Mouse (Mus musculus) embryo, embryonic 11.5 days (tissue): ENCODE results near the gene Ak5.
"Not testable (repeated sequence)": the region's sequence is repeated elsewhere in the genome, so short reads cannot be mapped to it uniquely, and the experiment has no call there.

Experiments used
- DNase-seq: peaks from one replicate; pipeline ENCODE4 v3.0.0-alpha.2; 2012; ENCODE audit warnings: low read depth, low spot score

Gene Ak5

GRCm38 (mm10) chr3:152477796-152478527 lies 190.2 kb downstream of the Ak5 start:
- peak; percentile 47 for DNase-seq

GRCm38 (mm10) chr3:152475894-152476293 lies 192.3 kb downstream of the Ak5 start:
- no peak for DNase-seq

- no peak for DNase-seq
Observed at GRCm38 (mm10) chr3:152475278-152475669, 192.9 kb downstream of the Ak5 start.

GRCm38 (mm10) chr3:152474582-152475277 lies 193.4 kb downstream of the Ak5 start:
- DNase-seq: peak; percentile 49

GRCm38 (mm10) chr3:152472676-152473075 lies 195.5 kb downstream of the Ak5 start:
- no peak for DNase-seq

GRCm38 (mm10) chr3:152470347-152470746 lies 197.8 kb downstream of the Ak5 start:
- DNase-seq: no peak

GRCm38 (mm10) chr3:152469423-152470200 lies 198.5 kb downstream of the Ak5 start:
- DNase-seq: no peak

GRCm38 (mm10) chr3:152468569-152469041 lies 199.6 kb downstream of the Ak5 start:
- no peak for DNase-seq

- no peak for DNase-seq
Observed at GRCm38 (mm10) chr3:152468032-152468431, 200.1 kb downstream of the Ak5 start.

GRCm38 (mm10) chr3:152467312-152467711 lies 200.8 kb downstream of the Ak5 start:
- no peak for DNase-seq

GRCm38 (mm10) chr3:152466849-152467248 lies 201.3 kb downstream of the Ak5 start:
- no peak for DNase-seq

- DNase-seq: no peak
Observed at GRCm38 (mm10) chr3:152465338-152465737, 202.8 kb downstream of the Ak5 start.

GRCm38 (mm10) chr3:152464462-152464861 lies 203.7 kb downstream of the Ak5 start:
- DNase-seq: no peak

- no peak for DNase-seq
Observed at GRCm38 (mm10) chr3:152462900-152463299, 205.3 kb downstream of the Ak5 start.

- no peak for DNase-seq
Observed at GRCm38 (mm10) chr3:152462038-152462547, 206.1 kb downstream of the Ak5 start.

- no peak for DNase-seq
Observed at GRCm38 (mm10) chr3:152460802-152461201, 207.4 kb downstream of the Ak5 start.

- DNase-seq: not testable (repeated sequence)
Observed at GRCm38 (mm10) chr3:152458875-152459274, 209.3 kb downstream of the Ak5 start.

- DNase-seq: no peak
Observed at GRCm38 (mm10) chr3:152457308-152458035, 210.7 kb downstream of the Ak5 start.

GRCm38 (mm10) chr3:152453163-152453562 lies 215.0 kb downstream of the Ak5 start:
- DNase-seq: no peak

- DNase-seq: no peak
Observed at GRCm38 (mm10) chr3:152446966-152447365, 221.2 kb downstream of the Ak5 start.

- DNase-seq: no peak
Observed at GRCm38 (mm10) chr3:152444114-152444513, 224.0 kb downstream of the Ak5 start.
